Mouse (Mus musculus) brain, embryonic 14.5 days (tissue): ENCODE results near the gene Amz2.

Experiments used
- CTCF ChIP-seq: fragments of 200-500 bp; IDR thresholded peaks from 2 replicates; pipeline ENCODE4 v1.5.1; 2012; ENCODE audit warnings: inconsistent platforms, mild to moderate bottlenecking, moderate library complexity, borderline replicate concordance; ENCODE audit not compliant: insufficient read depth, insufficient read length; ENCODE audit errors: extremely low read depth
- POLR2A ChIP-seq: fragments of 200-500 bp; IDR thresholded peaks from 2 replicates; pipeline ENCODE4 v1.6.1; 2012; ENCODE audit warnings: mild to moderate bottlenecking, inconsistent platforms, borderline replicate concordance; ENCODE audit not compliant: poor library complexity, insufficient read depth, insufficient read length, severe bottlenecking; ENCODE audit errors: extremely low read depth

GRCm38 (mm10) chr11:109380662-109381061 lies 45.1 kb upstream of the Amz2 start:
- TF ChIP-seq CTCF = no peak
- no peak for TF ChIP-seq POLR2A
